Mouse (Mus musculus) ES-E14 (cell line): Measurements from ENCODE around the gene Cd207.

Source experiments
- MAFK ChIP-seq: IDR thresholded peaks from 2 replicates; pipeline ENCODE4 v1.6.1; 2014; ENCODE audit warnings: mild to moderate bottlenecking, low read depth, low read length, inconsistent platforms; ENCODE audit not compliant: insufficient read depth
- ZNF384 ChIP-seq: IDR thresholded peaks from 2 replicates; pipeline ENCODE4 v1.6.1; 2012; ENCODE audit warnings: low read depth, low read length, inconsistent platforms

DNA sequence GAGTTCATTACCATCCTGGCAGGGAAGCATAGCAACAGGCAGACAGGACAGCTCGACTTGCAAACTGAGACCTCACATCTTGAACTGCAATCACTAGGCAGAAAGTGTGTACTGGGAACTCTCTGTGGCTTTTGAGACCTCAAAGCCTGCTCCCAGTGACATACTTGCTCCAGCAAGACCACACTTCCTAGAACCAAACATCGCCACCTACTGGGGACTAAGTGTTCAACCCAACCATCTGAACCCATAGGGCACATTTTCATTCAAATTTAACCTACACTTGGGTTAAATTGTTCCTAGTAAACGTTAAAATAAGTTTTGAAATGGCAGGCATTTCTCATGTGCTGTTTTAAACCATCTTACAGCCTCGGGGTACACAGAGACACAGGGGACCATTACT, 49.5 kb upstream of the Cd207 start:
- no peak for TF ChIP-seq MAFK
- TF ChIP-seq ZNF384, result no peak
